Mouse (Mus musculus) intestine, embryonic 16.5 days (tissue): Measurements from ENCODE around the gene Vsx2. TPM values are rescaled to one million over a fixed set of nuclear protein-coding genes. Genes with fewer than 3 reads are reported as not detected.
A peak's percentile ranks its signal among the peaks of the same experiment; 100 is the strongest.

Experiments used
- ATAC-seq: fragments of 200-750 bp; cut with Nextera tagmentation; 2 replicates; pipeline ENCODE4 v1.8.0; 2017; ENCODE audit warnings: moderate TSS enrichment, moderate library complexity
- H3K27ac ChIP-seq: fragments of 300-500 bp; sonication (generic); 2 replicates; pipeline ENCODE4 v1.5.1; 2014; ENCODE audit warnings: mild to moderate bottlenecking, low read length
- H3K27me3 ChIP-seq: fragments of 300-500 bp; sonication (generic); replicated peaks from 2 replicates; pipeline ENCODE4 v1.6.1; 2014; ENCODE audit warnings: low read length, control low read depth, mixed read lengths; ENCODE audit not compliant: control insufficient read depth, insufficient read depth
- H3K36me3 ChIP-seq: fragments of 300-500 bp; sonication (generic); 2 replicates; pipeline ENCODE4 v1.6.1; 2014; ENCODE audit warnings: low read length, control low read depth; ENCODE audit not compliant: control insufficient read depth, insufficient read depth
- H3K4me1 ChIP-seq: fragments of 300-500 bp; sonication (generic); 2 replicates; pipeline ENCODE4 v1.6.1; 2014; ENCODE audit warnings: low read length, control low read depth, mixed read lengths; ENCODE audit not compliant: control insufficient read depth, insufficient read depth
- H3K4me2 ChIP-seq: fragments of 300-500 bp; sonication (generic); 2 replicates; pipeline ENCODE4 v1.6.1; 2014; ENCODE audit warnings: low read depth, low read length, control low read depth
- H3K4me3 ChIP-seq: fragments of 300-500 bp; sonication (generic); 2 replicates; pipeline ENCODE4 v1.5.1; 2014; ENCODE audit warnings: mild to moderate bottlenecking, low read length
- H3K9ac ChIP-seq: fragments of 300-500 bp; sonication (generic); 2 replicates; pipeline ENCODE4 v1.6.1; 2014; ENCODE audit warnings: low read depth, low read length
- H3K9me3 ChIP-seq: fragments of 300-500 bp; sonication (generic); 2 replicates; pipeline ENCODE4 v1.6.1; 2016; ENCODE audit warnings: low read length, control low read depth; ENCODE audit not compliant: control insufficient read depth
- WGBS: fragments of 180-500 bp; shearing (Covaris S2); extraction: QIAGEN DNeasy Blood & Tissue Kit; methylation state at CpG from one replicate; pipeline ENCODE4 v1.1.7; 2014; 5-methylcytosine and 5-hydroxymethylcytosine counted together
- polyA plus RNA-seq: library from polyadenylated mRNA; unstranded; fragments of >200 nt; fragmentation: Nextera tagmentation; extraction: Ambion mirVana; gene quantifications from 2 replicates; pipeline ENCODE4 v1.2.1, GENCODE M21; 2015

The Vsx2 gene
- polyA plus RNA-seq: not detected in 2 replicates

DNA sequence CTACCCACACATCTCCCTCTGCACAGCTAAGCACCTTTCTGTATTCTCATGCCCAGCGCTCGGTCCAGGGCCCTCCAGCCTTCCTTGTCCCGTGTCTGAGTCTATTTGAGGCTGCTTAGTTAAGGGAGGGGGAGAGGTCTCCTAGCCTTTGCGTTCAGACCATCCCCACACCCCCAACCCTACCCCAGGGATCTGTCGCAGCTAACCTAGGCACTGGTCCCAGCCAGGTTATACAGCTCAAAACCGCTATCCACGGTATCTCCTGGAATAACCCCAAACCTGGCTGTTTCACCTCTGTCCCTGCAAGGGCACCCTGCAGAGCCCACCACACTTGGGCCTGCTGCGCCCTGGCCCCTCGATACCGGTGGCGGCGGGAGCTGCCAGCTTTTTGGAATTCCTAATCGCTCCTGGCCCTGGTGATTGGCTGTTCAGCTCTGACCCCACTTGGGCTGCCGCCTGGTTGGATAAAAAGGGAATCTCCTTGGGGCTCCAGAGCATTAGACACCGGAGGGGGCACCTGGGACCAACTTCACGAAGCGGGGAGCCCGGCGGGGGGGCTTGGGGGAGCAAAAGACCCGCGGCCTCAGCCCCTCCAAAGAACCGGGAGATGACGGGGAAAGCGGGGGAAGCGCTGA is at the start of gene Vsx2:
Gene Vsx2 (plus strand): TSS at position 427 of the 635 bp plus-strand sequence.
- no peak within 1 kb of the TSS for H3K4me2 ChIP-seq
- H3K9ac ChIP-seq: no peak within 1 kb of the TSS
- ATAC-seq: no peak
- H3K4me1 ChIP-seq: 0 out of 2 replicates have a peak, but pooled peaks cover 2% of the 10 kb centered on the region
- no peaks in the 10 kb centered on the region for H3K9me3 ChIP-seq
- H3K27ac ChIP-seq: no peak within 1 kb of the TSS
- 3% methylated on average over 25 of the region's 25 CpGs for WGBS
- no peak within 1 kb of the TSS for H3K4me3 ChIP-seq
- H3K27me3 ChIP-seq: peaks cover 64% of the 10 kb centered on the region
- H3K36me3 ChIP-seq: no peaks in the 10 kb centered on the region

DNA sequence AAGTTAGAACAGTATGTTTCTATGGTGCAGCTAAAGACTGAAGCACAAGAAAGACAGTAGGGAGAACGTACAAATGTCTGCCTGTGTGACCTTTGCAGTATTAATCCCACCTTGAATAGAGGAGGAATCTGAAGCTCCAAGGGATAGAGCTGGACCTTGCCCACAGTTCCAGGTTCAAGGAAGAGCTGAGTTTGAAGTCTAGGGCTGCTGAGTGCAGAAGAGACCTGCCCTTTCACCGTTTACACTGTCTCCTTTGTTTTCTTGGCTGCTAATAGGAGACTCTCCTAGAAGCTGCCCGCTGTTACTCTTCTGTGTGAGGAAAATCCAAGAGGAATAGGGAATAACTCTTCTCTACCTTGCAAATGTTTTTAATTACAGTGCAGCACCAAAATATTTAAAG is 45.8 kb upstream of the Vsx2 start:
- WGBS: 61% methylated on average over 3 of the region's 3 CpGs
- Histone ChIP-seq H3K27ac (no peak overlapping the region), H3K36me3 (no peaks in the 10 kb centered on the region), H3K9me3 (no peaks in the 10 kb centered on the region), H3K27me3 (no peaks in the 10 kb centered on the region), H3K4me1 (peaks cover 2% of the 10 kb centered on the region; the same call in 1 of the 2 replicates), H3K4me2 (no peak overlapping the region), H3K4me3 (no peak overlapping the region), H3K9ac (no peak overlapping the region)
- peak; percentile 68 for ATAC-seq

DNA sequence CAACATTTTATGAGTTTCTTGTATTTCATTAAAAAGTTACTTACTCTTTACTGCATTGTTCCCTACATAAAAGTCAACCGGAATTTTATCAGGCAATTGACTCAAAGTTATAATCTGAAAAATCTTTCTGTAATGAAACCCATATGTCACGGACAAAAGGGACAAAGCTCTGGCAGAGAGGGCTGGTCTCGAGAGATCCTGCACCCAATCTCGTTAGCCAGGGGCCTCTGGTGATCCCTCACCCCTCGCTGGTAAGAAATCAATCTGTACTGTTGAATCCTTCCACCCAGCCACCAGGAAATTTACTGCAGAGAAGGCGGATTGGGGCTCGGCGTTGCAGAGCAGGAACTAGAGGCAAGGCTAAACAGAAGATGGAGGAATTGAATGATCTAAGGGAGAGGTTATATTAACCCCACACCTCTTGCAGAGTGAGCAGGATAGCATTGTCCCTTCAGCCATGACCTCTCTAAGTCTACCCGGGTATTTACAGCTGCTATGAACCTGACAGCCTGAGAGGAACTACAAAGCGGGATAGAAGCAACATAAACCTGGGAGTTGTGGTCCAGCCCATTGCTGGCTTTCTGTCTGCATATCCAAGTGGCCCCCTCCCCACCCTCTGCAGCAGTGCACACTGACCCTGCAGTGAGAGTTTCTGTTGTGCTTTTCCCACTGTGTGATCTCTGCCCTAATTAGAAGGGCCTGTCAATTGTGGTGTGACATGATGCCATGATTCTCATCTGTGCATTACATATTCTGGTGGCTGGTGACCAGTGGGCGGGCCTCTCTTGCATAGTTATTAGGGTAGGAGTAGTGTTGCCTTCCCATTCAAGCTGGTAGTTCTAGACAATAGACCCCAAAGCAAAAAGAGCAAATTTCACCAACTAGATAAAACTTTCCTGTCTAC is 45.2 kb upstream of the Vsx2 start:
- Histone ChIP-seq H3K9ac (no peak overlapping the region), H3K4me2 (no peak overlapping the region), H3K36me3 (no peaks in the 10 kb centered on the region), H3K4me3 (no peak overlapping the region), H3K4me1 (peaks cover 2% of the 10 kb centered on the region; the same call in 1 of the 2 replicates), H3K9me3 (no peaks in the 10 kb centered on the region), H3K27me3 (no peaks in the 10 kb centered on the region), H3K27ac (no peak overlapping the region)
- 60% methylated on average over 11 of the region's 11 CpGs for WGBS
- no peak; the same call in 1 of the 2 replicates for ATAC-seq

DNA sequence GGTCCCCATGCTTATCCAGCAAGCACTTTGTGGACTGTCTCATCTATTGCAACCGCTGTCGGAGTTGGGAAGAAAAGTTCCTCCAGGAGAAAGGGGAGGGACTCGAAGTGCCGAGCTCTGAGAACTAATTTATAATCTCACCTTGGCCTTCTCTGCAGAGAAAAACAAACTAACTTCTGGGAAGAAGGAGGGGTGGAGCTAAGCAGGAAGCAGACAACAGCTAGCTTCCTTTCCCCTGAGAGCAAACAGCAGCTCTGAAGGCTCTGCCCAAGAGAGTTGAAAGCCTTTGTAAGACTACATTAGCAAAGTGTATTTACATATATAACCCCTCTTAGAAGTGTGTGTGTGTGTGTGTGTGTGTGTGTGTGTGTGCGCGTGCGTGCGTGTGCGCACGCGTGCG is 44.1 kb upstream of the Vsx2 start:
- Histone ChIP-seq H3K9ac (no peak overlapping the region), H3K27me3 (no peaks in the 10 kb centered on the region), H3K4me3 (no peak overlapping the region), H3K36me3 (no peaks in the 10 kb centered on the region), H3K4me2 (no peak overlapping the region), H3K27ac (no peak overlapping the region), H3K9me3 (no peaks in the 10 kb centered on the region), H3K4me1 (peaks cover 2% of the 10 kb centered on the region; the same call in 1 of the 2 replicates)
- WGBS: 71% methylated on average over 12 of the region's 12 CpGs
- no peak for ATAC-seq

DNA sequence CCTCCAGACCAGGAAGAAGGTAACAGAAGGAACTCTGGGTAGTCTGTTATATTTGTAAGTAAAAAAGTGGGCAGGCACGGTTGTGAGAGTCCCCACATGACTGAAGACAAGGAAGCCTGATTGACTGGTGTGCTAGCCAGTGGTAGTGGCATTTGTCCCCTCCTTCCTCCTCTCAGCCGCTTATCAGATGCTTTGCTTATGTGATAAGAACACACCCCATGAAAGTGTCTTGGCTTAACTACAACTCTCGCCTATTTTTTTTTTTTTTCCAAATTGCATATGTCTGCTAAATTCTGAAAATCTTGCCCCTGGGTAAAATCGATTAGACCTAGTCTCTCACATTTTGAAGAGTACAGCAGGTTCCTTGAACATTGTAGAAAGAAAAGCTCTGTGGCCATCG is 39.1 kb upstream of the Vsx2 start:
- Histone ChIP-seq H3K36me3 (0 out of 2 replicates have a peak, but pooled peaks cover 2% of the 10 kb centered on the region), H3K4me1 (no peaks in the 10 kb centered on the region), H3K4me2 (no peak overlapping the region), H3K9me3 (no peaks in the 10 kb centered on the region), H3K27me3 (no peaks in the 10 kb centered on the region), H3K9ac (no peak overlapping the region), H3K4me3 (no peak overlapping the region), H3K27ac (no peak overlapping the region)
- no peak for ATAC-seq
- WGBS: 82% methylated on average over 5 of the region's 5 CpGs

DNA sequence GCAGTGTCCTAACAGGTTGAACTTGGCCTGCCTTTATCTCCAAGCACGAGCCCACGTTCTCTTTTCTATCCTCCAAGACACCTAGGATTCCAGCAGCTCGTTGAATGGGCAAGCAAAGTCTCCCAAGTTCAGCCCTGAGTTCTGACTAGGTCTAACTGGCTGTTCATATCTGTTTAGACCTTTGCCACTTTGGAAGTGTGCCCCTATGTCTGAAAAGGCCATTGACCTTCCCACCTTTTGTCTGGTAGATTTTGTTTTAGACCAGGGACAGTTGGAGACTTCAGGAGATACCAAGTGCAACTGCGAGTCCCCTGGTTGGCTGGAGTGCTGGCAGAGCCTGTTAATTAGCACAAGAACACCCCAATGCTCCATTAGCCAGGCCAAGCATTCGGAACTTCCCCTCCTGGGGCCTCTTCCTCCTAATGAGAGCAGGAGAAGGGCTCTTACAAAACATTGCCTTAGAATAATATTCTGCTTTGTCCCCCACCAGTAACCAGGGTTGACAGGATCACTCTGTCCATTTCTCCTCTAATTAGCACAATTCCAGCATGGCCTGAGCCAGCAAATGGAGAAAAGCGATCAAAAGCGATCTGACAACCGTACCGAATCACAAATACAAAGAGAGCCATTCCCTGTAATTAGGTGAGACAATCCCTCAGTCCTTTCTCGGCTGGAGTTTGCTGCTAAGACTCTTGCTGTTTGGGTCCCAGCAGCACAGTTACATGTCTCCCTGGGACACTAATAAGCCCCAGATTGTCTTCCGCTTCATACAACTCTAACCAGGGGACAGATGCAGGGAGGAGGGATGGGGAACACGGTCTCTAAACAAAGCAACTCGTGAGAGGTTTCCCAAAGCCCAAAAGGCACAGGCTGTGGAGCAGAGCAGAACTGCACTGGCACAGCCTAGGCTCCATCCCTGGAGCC is 37.4 kb upstream of the Vsx2 start:
- no peaks in the 10 kb centered on the region for H3K4me1 ChIP-seq
- H3K36me3 ChIP-seq: 0 out of 2 replicates have a peak, but pooled peaks cover 2% of the 10 kb centered on the region
- ATAC-seq: no peak
- H3K27ac ChIP-seq: no peak overlapping the region
- no peaks in the 10 kb centered on the region for H3K27me3 ChIP-seq
- H3K9ac ChIP-seq: no peak overlapping the region
- no peaks in the 10 kb centered on the region for H3K9me3 ChIP-seq
- no peak overlapping the region for H3K4me3 ChIP-seq
- no peak overlapping the region for H3K4me2 ChIP-seq
- WGBS: 75% methylated on average over 13 of the region's 13 CpGs

DNA sequence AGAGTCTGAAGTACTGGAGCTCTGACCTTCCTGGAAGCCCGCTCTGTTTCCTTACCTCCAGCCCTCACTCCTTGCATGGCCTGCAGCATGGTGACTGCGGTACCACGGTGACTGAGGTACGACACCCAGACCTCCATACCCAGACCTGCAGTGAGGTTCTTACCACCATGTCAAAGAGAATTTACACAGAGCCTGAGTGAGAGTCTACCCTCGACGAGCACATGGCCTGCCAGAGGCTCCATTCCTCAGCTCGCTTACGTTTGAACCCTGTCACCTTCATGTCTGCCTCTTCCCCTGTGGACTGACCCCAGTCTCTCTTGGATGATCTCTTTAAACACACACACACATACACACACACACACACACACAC is 36.7 kb upstream of the Vsx2 start:
- WGBS: 80% methylated on average over 8 of the region's 8 CpGs

DNA sequence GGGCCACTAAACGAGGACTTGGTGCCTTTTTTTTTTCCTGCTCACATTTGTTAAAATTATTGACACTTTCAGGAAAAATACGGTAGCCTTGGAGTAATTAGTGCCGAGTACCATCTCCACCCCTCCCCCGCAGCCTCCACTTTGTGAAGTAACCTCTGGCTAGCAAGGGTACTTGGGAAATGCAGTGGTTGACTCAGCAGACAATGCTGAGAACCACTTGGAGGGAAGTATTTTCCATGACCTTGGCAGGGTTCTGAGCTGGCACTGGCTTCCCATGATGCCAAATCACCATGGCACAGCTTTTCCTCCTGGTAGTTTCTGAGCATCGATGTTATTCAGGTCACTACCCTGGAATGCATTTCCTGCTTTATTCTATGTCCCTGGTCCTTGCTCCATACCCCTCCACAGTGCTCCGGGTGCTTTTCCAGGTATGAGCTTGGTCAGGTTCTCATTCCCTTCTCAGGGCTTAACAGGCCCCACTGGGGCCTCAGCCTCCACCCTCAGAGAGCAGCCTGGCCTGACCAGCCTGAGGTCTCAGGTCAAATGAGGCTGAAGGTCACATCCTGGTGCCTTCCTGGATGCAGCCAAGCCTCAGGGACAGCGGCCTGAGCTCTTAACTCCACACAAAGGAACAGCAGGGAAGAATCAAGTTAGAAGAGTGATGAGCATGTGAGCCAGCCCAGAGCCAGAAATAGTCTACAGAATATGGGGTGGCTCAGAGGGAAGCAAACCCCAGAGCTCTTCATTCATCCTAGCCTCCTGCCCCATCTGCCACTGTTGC is 35.7 kb upstream of the Vsx2 start:
- Histone ChIP-seq H3K9ac (no peak overlapping the region), H3K4me3 (no peak overlapping the region), H3K27me3 (no peaks in the 10 kb centered on the region), H3K9me3 (no peaks in the 10 kb centered on the region), H3K4me2 (no peak overlapping the region), H3K27ac (no peak overlapping the region), H3K36me3 (0 out of 2 replicates have a peak, but pooled peaks cover 2% of the 10 kb centered on the region), H3K4me1 (no peaks in the 10 kb centered on the region)
- no peak for ATAC-seq
- 77% methylated on average over 7 of the region's 7 CpGs for WGBS

More for the DNA sequence above, 36.7 kb upstream of the Vsx2 start:
- Histone ChIP-seq H3K4me3 (no peak overlapping the region), H3K27ac (no peak overlapping the region), H3K4me2 (no peak overlapping the region), H3K9me3 (no peaks in the 10 kb centered on the region), H3K9ac (no peak overlapping the region), H3K36me3 (0 out of 2 replicates have a peak, but pooled peaks cover 2% of the 10 kb centered on the region), H3K27me3 (no peaks in the 10 kb centered on the region), H3K4me1 (no peaks in the 10 kb centered on the region)
- no peak for ATAC-seq
